Mouse (Mus musculus) ES-E14 (cell line): ENCODE results near the gene Tlr3. TPM values are rescaled to one million over a fixed set of nuclear protein-coding genes. Genes with fewer than 3 reads are reported as not detected.

ENCODE experiments used
- DNase-seq: peaks from one replicate; pipeline ENCODE4 v3.0.0-alpha.2; 2013; ENCODE audit warnings: low read depth, low spot score
- H3K27ac ChIP-seq: 2 replicates; pipeline ENCODE4 v1.5.1; 2012; ENCODE audit warnings: low read depth, mild to moderate bottlenecking, low read length, moderate library complexity, mixed read lengths; ENCODE audit not compliant: poor library complexity, insufficient read depth, severe bottlenecking
- H3K36me3 ChIP-seq: 2 replicates; pipeline ENCODE4 v1.6.1; 2012; ENCODE audit warnings: mild to moderate bottlenecking, low read length, moderate library complexity, mixed read lengths; ENCODE audit not compliant: control insufficient read depth, poor library complexity, insufficient read depth, severe bottlenecking
- H3K4me1 ChIP-seq, 2 experiments: fragments of 150-350 bp in 1 of 2; sonication (generic) in 1 of 2; 2 replicates each; pipeline ENCODE4 v1.6.1; 2012; ENCODE audit warnings: low read length in 2 of 2, mild to moderate bottlenecking in 1 of 2, mixed read lengths in 1 of 2; ENCODE audit not compliant: control insufficient read depth in 2 of 2, insufficient read depth in 2 of 2, poor library complexity in 1 of 2
- H3K4me3 ChIP-seq, 2 experiments: fragments of 150-350 bp in 1 of 2; sonication (generic) in 1 of 2; 2 replicates each; pipeline ENCODE4 v1.5.1; 2012; ENCODE audit warnings: low read length in 2 of 2, low read depth in 1 of 2, mild to moderate bottlenecking in 1 of 2, mixed read lengths in 1 of 2; ENCODE audit not compliant: insufficient read depth in 1 of 2, poor library complexity in 1 of 2, severe bottlenecking in 1 of 2
- H3K9ac ChIP-seq: 2 replicates; pipeline ENCODE4 v1.6.1; 2012; ENCODE audit warnings: low read depth, mild to moderate bottlenecking, low read length, mixed read lengths; ENCODE audit not compliant: poor library complexity, insufficient read depth, severe bottlenecking
- H3K9me3 ChIP-seq: fragments of 150-350 bp; sonication (generic); 2 replicates; pipeline ENCODE4 v1.6.1; 2012; ENCODE audit warnings: low read depth, mild to moderate bottlenecking, low read length; ENCODE audit not compliant: control insufficient read depth, insufficient read depth
- CHD2 ChIP-seq: IDR thresholded peaks from 2 replicates; pipeline ENCODE4 v1.6.1; 2014; ENCODE audit warnings: mild to moderate bottlenecking, low read depth, low read length, inconsistent platforms
- HCFC1 ChIP-seq: IDR thresholded peaks from 2 replicates; pipeline ENCODE4 v1.6.1; 2012; ENCODE audit warnings: low read length, inconsistent platforms, borderline replicate concordance; ENCODE audit not compliant: insufficient read depth
- MAFK ChIP-seq: IDR thresholded peaks from 2 replicates; pipeline ENCODE4 v1.6.1; 2014; ENCODE audit warnings: mild to moderate bottlenecking, low read depth, low read length, inconsistent platforms; ENCODE audit not compliant: insufficient read depth
- ZC3H11A ChIP-seq: IDR thresholded peaks from 2 replicates; pipeline ENCODE4 v1.6.1; 2012; ENCODE audit warnings: low read depth, mild to moderate bottlenecking, inconsistent platforms, low read length, borderline replicate concordance
- ZNF384 ChIP-seq: IDR thresholded peaks from 2 replicates; pipeline ENCODE4 v1.6.1; 2012; ENCODE audit warnings: low read depth, low read length, inconsistent platforms
- in situ Hi-C, 2 experiments: fragments of 600-800 bp; cut with MboI; formaldehyde crosslinking; loops; one replicate each; pipeline ENCODE4 v1.15.1; 2025; ENCODE audit warnings: low sequenced_read_pairs in 2 of 2, inconsistent platforms in 1 of 2; ENCODE audit not compliant: unreplicated experiment in 2 of 2
- total RNA-seq: library from RNA; depleted of rRNA; stranded (reverse); fragments of 300-350 nt; gene quantifications from 2 replicates; pipeline ENCODE4 v1.2.3, GENCODE M21; 2012

Gene Tlr3
- total RNA-seq, 1 experiment, result 0.58 TPM

DNA sequence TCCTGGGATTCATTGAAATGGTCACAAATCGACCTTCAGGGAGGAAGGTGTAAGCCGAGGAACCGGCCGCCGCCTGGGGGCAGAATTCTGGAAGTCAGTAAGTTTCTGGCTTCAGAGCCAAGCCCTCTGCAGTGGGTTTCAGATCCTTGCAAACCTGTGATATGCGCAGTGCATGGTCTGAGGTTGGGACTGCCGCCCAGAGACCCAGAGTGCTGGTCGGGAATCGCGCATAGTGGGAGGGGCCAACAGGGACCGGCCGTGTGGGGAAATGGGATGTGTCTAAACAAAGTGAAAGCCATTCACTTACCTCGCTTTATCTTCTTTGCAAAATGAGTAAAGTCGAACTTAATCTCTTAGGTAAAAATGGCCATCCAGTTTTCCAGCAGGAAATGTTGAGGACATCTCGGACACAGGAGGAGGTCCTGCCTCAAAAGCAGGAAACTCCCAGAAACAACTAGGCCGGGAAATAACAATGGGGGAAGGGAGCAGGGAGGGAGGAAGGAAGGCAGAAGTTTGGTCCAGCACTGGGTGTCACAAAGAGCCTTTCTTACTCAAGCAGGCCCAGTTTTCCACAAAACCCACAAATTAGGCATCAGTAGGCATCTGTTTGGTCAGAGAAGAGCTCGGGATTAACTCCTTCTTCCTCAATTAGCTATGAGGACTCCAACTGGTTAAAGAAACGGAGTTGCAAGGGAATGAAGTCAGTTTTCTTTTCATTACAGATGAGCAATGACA, 567 bp downstream of the Tlr3 start:
- H3K36me3 ChIP-seq, result no peaks in the 10 kb centered on the region
- H3K9ac ChIP-seq, result no peak overlapping the region; the same call in 1 of the 2 replicates
- H3K4me3 ChIP-seq, result peak overlapping the region in 1 of 2 experiments; percentile 55; a peak in 2 of 4 replicates
- peaks cover 0 to 4% of the 10 kb centered on the region in 2 experiments; a peak in 1 of 4 replicates for H3K4me1 ChIP-seq
- peak; percentile 68 for DNase-seq
- in situ Hi-C loops, result no loop called here
- TF ChIP-seq HCFC1 (no peak), ZC3H11A (no peak), ZNF384 (no peak), MAFK (no peak), CHD2 (no peak)
- no peaks in the 10 kb centered on the region for H3K9me3 ChIP-seq
- H3K27ac ChIP-seq, result no peak overlapping the region

DNA sequence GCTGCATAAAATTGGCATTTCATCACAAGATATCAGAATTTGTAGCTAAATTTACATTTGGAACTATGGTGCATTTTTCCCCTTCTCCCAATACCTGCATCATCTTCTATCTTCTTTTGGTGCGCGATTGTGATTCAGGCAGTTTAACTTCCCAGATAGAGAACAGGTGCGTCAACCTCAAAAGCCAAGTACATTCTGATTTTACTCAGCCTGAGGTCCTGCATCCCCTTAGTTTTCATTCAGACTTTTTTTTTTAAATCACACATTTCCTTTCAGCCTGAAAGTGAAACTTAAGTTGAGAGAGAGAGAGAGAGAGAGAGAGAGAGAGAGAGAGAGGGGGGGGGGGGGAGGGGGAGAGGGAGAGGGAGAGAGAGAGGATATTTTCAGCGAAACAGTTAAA, 1.2 kb downstream of the Tlr3 start:
- H3K27ac ChIP-seq, result no peak overlapping the region
- peak overlapping the region in 1 of 2 experiments; percentile 55; a peak in 1 of 4 replicates for H3K4me3 ChIP-seq
- TF ChIP-seq CHD2 (no peak), MAFK (no peak), HCFC1 (no peak), ZC3H11A (no peak), ZNF384 (no peak)
- DNase-seq, result no peak
- H3K4me1 ChIP-seq, result peaks cover 0 to 4% of the 10 kb centered on the region in 2 experiments; a peak in 1 of 4 replicates
- H3K9ac ChIP-seq, result no peak overlapping the region
- no peaks in the 10 kb centered on the region for H3K36me3 ChIP-seq
- in situ Hi-C loops, result no loop called here
- H3K9me3 ChIP-seq, result no peaks in the 10 kb centered on the region

DNA sequence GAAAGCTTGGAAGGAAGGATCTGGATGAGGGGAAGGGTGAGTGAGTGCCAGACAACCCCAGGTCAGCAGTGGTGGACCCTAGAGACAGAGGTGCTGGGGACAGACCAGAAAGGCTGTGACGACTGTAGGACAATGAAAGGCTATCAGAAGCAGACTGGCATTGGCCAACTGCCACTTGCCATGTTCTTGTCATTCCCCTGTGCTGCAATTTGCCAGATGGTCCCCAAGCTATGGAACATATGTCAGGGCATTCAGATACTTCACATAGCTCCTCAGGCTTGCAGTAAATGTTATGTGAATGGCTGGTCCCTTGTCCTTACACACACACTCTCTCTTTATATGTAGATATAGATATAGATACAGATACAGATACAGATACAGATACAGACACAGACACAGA, 27.6 kb downstream of the Tlr3 start:
- Histone ChIP-seq H3K9ac (no peak overlapping the region), H3K4me1 (peaks cover 0 to 8% of the 10 kb centered on the region in 2 experiments; a peak in 2 of 4 replicates), H3K27ac (no peak overlapping the region), H3K9me3 (no peaks in the 10 kb centered on the region), H3K36me3 (no peaks in the 10 kb centered on the region), H3K4me3 (no peak overlapping the region)
- no peak for DNase-seq
- in situ Hi-C loops, result no loop called here
- TF ChIP-seq CHD2 (no peak), ZNF384 (no peak), MAFK (no peak), HCFC1 (no peak), ZC3H11A (no peak)

DNA sequence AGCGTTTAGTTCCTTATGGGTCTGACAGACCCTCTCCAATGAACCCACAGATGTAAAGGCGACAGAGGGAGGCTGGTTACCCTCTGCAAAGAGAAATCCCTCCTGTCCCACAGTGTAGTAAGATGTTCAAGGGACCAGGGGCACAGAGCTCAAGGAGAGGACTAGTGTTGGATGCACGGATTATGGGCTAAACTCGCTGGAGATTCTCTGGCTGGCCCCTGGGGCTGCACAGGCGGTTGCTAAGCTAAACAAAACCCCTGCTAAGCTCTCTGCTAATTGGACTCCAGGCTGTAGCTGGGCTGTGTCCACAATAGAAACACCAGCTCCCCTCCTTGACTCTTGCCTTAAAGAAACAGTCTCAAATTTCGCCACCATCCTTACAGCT, 28.9 kb downstream of the Tlr3 start, which contains the start of gene Fam149a:
TSS of gene Fam149a (minus strand) at position 329 of the 385 bp plus-strand sequence.
- peaks cover 0 to 8% of the 10 kb centered on the region in 2 experiments; a peak in 2 of 4 replicates for H3K4me1 ChIP-seq
- in situ Hi-C loops, result no loop called here
- no peak for DNase-seq
- no peak within 1 kb of the TSS for H3K9ac ChIP-seq
- H3K36me3 ChIP-seq, result no peaks in the 10 kb centered on the region
- H3K27ac ChIP-seq, result no peak within 1 kb of the TSS
- H3K9me3 ChIP-seq, result no peaks in the 10 kb centered on the region
- TF ChIP-seq HCFC1 (no peak), MAFK (no peak), ZC3H11A (no peak), CHD2 (no peak)
- H3K4me3 ChIP-seq, result peak within 1 kb of the TSS; percentile 38 to 44; a peak in 3 of 4 replicates
